8 mouse cellular contexts compared by ENCODE assay signal in genomic region chr4:95346722-95347197, GRCm38 (mm10).
A peak's percentile ranks its signal among the peaks of the same experiment; 100 is the strongest.
DNase-seq lines count a peak whose midpoint lies in the region; ATAC-seq and TF ChIP-seq lines count a peak whose summit lies in the region.

No protein-coding gene starts in this region.

- H3K27ac ChIP-seq in heart, adult 2 months, result no peak overlapping the region
- no peak overlapping the region for H3K27ac ChIP-seq in heart, embryonic 10.5 days
- H3K27ac ChIP-seq in forebrain, embryonic 16.5 days (ENCODE audit: low read length), result peak overlapping the region; percentile 53
- no peak overlapping the region for H3K27ac ChIP-seq in lung, embryonic 16.5 days (ENCODE audit: low read length)
- no peak overlapping the region for H3K27ac ChIP-seq in liver, embryonic 11.5 days (ENCODE audit: low read depth, low read length)

- TF ChIP-seq EP300 in heart, adult 2 months (IDR thresholded peaks at IDR 0.05; ENCODE audit: insufficient read depth, low read depth, low read length), result no peak

- no peaks in the 10 kb centered on the region for H3K79me2 ChIP-seq in heart, adult 2 months (replicated peaks; ENCODE audit: control insufficient read depth, insufficient read depth, low read length)

- H3K9ac ChIP-seq in heart, adult 2 months (ENCODE audit: low read depth, low read length), result no peak overlapping the region
- no peak overlapping the region for H3K9ac ChIP-seq in forebrain, embryonic 16.5 days (replicated peaks; ENCODE audit: low read depth, low read length)
- no peak overlapping the region for H3K9ac ChIP-seq in lung, embryonic 16.5 days (ENCODE audit: low read length)
- H3K9ac ChIP-seq in liver, embryonic 11.5 days (ENCODE audit: low read depth, low read length), result no peak overlapping the region

- peak; percentile 60 to 61 for DNase-seq in heart, adult 2 months
- DNase-seq in heart, embryonic 10.5 days (ENCODE audit: low spot score), result no peak
- peak; percentile 39 for DNase-seq in kidney, postnatal 14 days
- peak; percentile 13 to 26 for DNase-seq in urinary bladder, postnatal 36 days (ENCODE audit: low spot score in 2 of 2)
- no peak for DNase-seq in liver, embryonic 11.5 days (ENCODE audit: low spot score)
- no peak for DNase-seq in adrenal gland, postnatal 36 days

- TF ChIP-seq POLR2A in heart, adult 2 months (IDR thresholded peaks at IDR 0.05; ENCODE audit: insufficient read depth, low read depth, low read length), result no peak

- H3K36me3 ChIP-seq in heart, adult 2 months (ENCODE audit: control insufficient read depth, insufficient read depth, low read length), result no peaks in the 10 kb centered on the region
- no peaks in the 10 kb centered on the region for H3K36me3 ChIP-seq in heart, embryonic 10.5 days
- H3K36me3 ChIP-seq in forebrain, embryonic 16.5 days (ENCODE audit: control insufficient read depth, insufficient read depth), result no peaks in the 10 kb centered on the region
- no peaks in the 10 kb centered on the region for H3K36me3 ChIP-seq in lung, embryonic 16.5 days (ENCODE audit: control insufficient read depth, insufficient read depth, low read length)
- no peaks in the 10 kb centered on the region for H3K36me3 ChIP-seq in liver, embryonic 11.5 days (ENCODE audit: control insufficient read depth, insufficient read depth, low read length)

- no peaks in the 10 kb centered on the region for H3K27me3 ChIP-seq in heart, adult 2 months (ENCODE audit: control insufficient read depth, insufficient read depth, low read length)
- H3K27me3 ChIP-seq in heart, embryonic 10.5 days (ENCODE audit: insufficient read depth, poor library complexity, severe bottlenecking), result no peaks in the 10 kb centered on the region
- H3K27me3 ChIP-seq in forebrain, embryonic 16.5 days (replicated peaks; ENCODE audit: control insufficient read depth, insufficient read depth, low read length), result no peaks in the 10 kb centered on the region
- H3K27me3 ChIP-seq in lung, embryonic 16.5 days (ENCODE audit: control insufficient read depth, insufficient read depth, low read depth, low read length), result no peaks in the 10 kb centered on the region
- H3K27me3 ChIP-seq in liver, embryonic 11.5 days (replicated peaks; ENCODE audit: control insufficient read depth, insufficient read depth, low read length), result no peaks in the 10 kb centered on the region

- no peak for TF ChIP-seq CTCF in heart, adult 2 months (IDR thresholded peaks at IDR 0.05)

- peak; percentile 91 for ATAC-seq in forebrain, embryonic 16.5 days
- peak; percentile 26; the same call in 1 of the 2 replicates for ATAC-seq in lung, embryonic 16.5 days (ENCODE audit: low read depth)
- no peak for ATAC-seq in liver, embryonic 11.5 days (replicated peaks; ENCODE audit: low FRiP score)

- 32% methylated on average over 3 of the region's 3 CpGs for WGBS in heart, adult 2 months
- WGBS in heart, embryonic 10.5 days, result 71% methylated on average over 3 of the region's 3 CpGs
- 7% methylated on average over 3 of the region's 3 CpGs for WGBS in forebrain, embryonic 16.5 days
- WGBS in lung, embryonic 16.5 days, result 34% methylated on average over 3 of the region's 3 CpGs
- WGBS in liver, embryonic 11.5 days, result 74% methylated on average over 3 of the region's 3 CpGs

- intact Hi-C loops in heart, adult 2 months (cut with DNase I), result no loop called here

- H3K4me1 ChIP-seq in heart, adult 2 months (ENCODE audit: control insufficient read depth, insufficient read depth, low read length), result peaks cover 1% of the 10 kb centered on the region
- H3K4me1 ChIP-seq in heart, embryonic 10.5 days, result no peaks in the 10 kb centered on the region
- H3K4me1 ChIP-seq in forebrain, embryonic 16.5 days (replicated peaks; ENCODE audit: control insufficient read depth, insufficient read depth, low read length), result peaks cover 13% of the 10 kb centered on the region
- no peaks in the 10 kb centered on the region for H3K4me1 ChIP-seq in lung, embryonic 16.5 days (replicated peaks; ENCODE audit: control insufficient read depth, insufficient read depth, low read length)
- H3K4me1 ChIP-seq in liver, embryonic 11.5 days (replicated peaks; ENCODE audit: control insufficient read depth, insufficient read depth, low read length), result no peaks in the 10 kb centered on the region

- H3K4me3 ChIP-seq in heart, adult 2 months, result no peak overlapping the region
- H3K4me3 ChIP-seq in heart, embryonic 10.5 days, result no peak overlapping the region
- H3K4me3 ChIP-seq in forebrain, embryonic 16.5 days (replicated peaks; ENCODE audit: low read length), result no peak overlapping the region
- no peak overlapping the region for H3K4me3 ChIP-seq in lung, embryonic 16.5 days (ENCODE audit: low read length)
- H3K4me3 ChIP-seq in liver, embryonic 11.5 days (ENCODE audit: low read depth, low read length), result no peak overlapping the region

- H3K9me3 ChIP-seq in heart, embryonic 10.5 days, result no peaks in the 10 kb centered on the region
- no peaks in the 10 kb centered on the region for H3K9me3 ChIP-seq in forebrain, embryonic 16.5 days (ENCODE audit: control insufficient read depth, low read length)
- H3K9me3 ChIP-seq in lung, embryonic 16.5 days (ENCODE audit: control insufficient read depth, low read length), result no peaks in the 10 kb centered on the region
- H3K9me3 ChIP-seq in liver, embryonic 11.5 days (ENCODE audit: control insufficient read depth, low read length), result no peaks in the 10 kb centered on the region

- H3K4me2 ChIP-seq in forebrain, embryonic 16.5 days (ENCODE audit: low read length), result no peak overlapping the region
- H3K4me2 ChIP-seq in lung, embryonic 16.5 days (ENCODE audit: low read depth, low read length), result no peak overlapping the region
- H3K4me2 ChIP-seq in liver, embryonic 11.5 days, result no peak overlapping the region

Comparison
In these comparisons a context has a peak if more than half of its experiments do, and no peak if none do; other contexts are left out.
1. DNase-seq: peak in heart, adult 2 months (2 of 2), kidney, postnatal 14 days (single experiment) and urinary bladder, postnatal 36 days (2 of 2); none in heart, embryonic 10.5 days (single experiment), liver, embryonic 11.5 days (single experiment) and adrenal gland, postnatal 36 days (0 of 2).